Mouse (Mus musculus) cerebellum, postnatal 4 days (tissue): Measurements from ENCODE around the gene Smc3.
"Not testable (repeated sequence)": the region's sequence is repeated elsewhere in the genome, so short reads cannot be mapped to it uniquely, and the experiment has no call there.

Experiments used
- DNase-seq, 2 experiments: peaks; one replicate each; pipeline ENCODE4 v3.0.0; 2022; ENCODE audit warnings: low spot score in 2 of 2, mixed read lengths in 1 of 2

Gene Smc3

DNA sequence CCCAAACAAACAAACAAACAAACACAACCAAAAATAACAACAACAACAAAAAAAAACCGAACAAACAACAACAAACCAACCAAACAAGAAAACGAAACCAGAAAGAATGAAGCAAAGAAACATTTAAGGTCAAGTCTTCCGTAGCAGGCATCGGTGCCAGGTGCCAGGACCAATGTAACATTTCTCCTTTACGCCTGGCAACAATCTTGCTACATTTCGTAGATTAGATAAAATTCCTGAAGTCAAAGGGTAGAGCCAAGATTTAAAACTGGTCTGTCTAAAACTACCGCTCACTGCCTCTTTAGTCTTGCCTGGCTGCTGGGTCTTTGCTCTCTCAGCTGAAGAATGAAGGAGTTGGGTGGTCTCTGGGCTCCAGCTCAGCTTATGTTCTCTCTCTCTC, 24.1 kb upstream of the Smc3 start:
- DNase-seq: no peak

DNA sequence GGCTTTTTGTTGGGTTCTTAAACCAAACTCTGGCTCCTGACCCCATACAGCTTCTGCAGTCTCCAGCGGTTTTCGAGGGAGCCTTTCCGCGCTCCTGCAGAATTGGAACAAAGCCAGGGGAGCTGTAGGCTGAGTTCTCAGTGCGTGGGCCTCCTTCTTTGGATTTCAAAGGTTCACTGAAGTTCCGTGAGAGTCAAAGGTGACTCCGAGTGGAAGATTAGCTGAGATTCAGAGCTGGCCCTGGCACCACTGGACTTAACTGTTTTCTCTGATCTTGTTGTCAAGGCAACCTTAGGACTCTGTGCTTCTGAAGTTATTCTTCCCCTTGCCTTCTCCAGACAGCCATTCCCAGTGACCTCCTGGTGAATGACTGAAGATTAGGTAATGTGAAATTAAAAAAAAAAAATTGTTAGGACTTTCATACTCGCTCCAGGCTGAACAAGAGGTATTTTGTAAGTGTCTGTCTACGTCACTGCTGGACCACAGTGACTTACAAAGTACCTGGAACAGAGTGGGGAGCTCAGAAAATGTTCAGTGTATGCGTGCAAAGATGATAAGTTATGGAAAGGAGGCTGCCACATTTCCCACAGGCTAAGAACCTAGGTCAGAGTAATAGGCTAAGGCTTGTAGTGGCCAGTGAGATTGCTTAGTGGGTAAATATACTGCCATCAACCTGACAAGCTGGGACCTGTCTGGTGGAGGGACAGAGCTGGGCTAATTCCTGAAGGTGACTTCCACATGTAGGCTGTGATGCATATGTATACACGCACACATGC, 23.0 kb upstream of the Smc3 start:
- no peak for DNase-seq

DNA sequence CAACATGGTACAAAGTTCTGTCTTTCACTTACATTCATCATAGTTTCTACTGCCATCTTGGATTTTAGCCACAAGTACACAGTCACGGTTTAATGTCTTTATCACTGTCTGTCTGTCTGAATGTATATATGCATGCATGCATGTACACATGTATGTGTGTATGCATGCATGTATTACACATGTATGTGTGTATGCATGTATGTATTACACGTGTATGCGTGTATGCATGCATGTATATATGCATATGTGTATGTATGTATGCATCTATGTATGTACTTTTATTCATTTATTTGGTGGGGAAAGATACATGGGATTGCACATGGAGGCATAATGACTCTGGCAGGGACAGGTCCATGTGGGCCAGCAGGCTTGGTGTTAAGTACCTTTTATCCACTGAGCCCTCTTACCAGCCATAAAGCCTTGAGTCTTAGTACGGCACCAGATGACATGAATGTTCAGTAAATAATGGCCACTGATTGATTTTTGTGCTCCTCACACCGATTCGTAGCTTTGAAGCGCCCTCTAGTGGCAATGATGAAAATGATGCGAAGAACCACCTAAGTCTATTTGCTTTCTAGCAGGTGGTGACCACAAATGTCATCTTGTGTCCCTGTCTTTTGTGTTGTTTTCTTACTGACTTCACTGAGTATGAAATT, 21.5 kb upstream of the Smc3 start:
- peak in 1 of 2 experiments; percentile 64 for DNase-seq

DNA sequence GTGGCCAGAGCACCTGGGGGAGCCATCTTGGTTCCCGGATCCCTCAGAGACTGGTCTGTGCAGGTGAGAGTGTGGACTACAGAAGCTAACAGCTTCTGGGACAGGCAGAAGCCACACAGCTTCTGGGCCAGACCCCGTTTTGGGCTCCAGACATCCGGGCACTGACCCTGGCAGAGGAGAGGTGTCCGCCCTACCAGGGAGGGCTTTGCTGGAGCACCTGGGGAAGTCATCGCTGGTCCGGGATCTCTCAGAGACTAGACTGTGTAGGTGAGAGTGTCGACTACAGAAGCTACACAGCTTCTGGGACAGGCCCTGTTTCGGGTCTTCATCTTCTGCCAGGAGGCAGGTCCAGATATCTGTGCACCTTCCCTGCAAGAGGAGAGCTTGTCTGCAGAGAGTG, 19.9 kb upstream of the Smc3 start:
- not testable (repeated sequence) for DNase-seq

DNA sequence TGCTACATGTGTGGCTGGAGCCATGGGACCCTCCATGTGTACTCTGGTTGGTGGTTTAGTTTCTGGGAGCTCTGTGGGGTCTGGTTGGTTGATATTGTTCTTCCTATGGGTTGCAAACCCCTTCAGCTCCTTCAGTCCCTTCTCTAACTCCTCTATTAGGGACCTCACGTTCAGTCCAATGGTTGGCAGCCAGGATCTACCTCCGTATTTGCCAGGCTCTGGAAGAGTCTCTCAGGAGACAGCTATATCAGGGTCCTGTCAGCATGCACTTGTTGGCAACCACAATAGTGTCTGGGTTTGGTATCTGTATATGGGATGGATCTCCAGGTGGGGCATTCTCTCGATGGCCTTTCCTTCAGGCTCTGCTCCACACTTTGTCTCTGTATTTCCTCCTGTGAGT, 12.5 kb upstream of the Smc3 start:
- not testable (repeated sequence) for DNase-seq

DNA sequence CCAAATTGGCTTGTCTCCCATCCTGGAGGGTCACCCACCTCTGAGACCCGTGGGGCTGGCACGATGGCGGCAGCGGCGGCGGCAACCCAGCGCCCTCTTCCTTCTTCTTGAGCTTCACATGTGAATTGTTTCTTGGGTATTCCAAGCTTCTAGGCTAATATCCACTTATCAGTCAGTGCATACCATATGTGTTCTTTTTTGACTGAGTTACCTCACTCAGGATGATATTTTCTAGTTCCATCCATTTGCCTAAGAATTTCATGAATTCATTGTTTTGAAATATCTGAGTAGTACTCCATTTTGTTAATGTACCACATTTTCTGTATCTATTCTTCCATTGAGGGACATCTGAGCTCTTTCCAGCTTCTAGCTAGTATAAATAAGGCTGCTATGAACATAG, 11.2 kb upstream of the Smc3 start, which contains the start of gene Nutf2-ps1:
Gene Nutf2-ps1 (minus strand): TSS at position 101 of the 400 bp plus-strand sequence.
- DNase-seq: not testable (repeated sequence)

DNA sequence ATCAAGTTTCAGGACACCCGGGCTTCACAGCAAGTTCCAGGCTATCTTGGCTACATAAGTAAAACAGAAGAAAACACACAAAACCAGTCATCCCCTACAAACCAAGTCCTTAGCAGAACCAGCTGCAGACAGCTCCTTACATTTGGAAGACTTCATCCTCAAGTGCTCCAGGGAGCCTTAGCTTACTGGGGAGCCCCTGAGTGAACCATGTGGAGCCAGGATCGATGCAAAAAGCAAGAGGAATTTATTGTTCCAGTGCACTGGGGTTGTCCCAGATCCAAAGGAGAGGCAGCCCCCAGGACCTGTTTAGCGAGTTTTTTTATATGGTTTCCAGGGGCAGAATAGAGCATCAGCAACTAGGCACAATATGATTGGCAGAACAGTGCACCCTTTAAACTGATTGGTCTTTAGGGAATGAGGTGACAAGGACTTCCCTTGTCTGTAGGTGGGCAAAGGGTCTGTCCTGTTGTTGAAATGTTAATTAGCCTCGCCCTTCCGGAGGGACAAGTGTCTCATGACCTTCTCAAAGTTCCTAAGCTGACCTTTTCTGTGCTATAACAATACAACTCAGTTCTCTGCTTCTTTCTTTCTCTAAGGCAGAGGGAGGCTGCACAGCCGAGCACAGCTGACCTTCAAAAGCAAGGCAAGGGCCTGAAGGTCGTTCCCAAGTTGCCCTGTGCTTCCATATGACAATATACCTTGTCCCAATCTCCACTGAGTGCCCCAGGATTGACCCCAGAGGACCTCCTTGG, 3.3 kb upstream of the Smc3 start:
- DNase-seq: no peak

DNA sequence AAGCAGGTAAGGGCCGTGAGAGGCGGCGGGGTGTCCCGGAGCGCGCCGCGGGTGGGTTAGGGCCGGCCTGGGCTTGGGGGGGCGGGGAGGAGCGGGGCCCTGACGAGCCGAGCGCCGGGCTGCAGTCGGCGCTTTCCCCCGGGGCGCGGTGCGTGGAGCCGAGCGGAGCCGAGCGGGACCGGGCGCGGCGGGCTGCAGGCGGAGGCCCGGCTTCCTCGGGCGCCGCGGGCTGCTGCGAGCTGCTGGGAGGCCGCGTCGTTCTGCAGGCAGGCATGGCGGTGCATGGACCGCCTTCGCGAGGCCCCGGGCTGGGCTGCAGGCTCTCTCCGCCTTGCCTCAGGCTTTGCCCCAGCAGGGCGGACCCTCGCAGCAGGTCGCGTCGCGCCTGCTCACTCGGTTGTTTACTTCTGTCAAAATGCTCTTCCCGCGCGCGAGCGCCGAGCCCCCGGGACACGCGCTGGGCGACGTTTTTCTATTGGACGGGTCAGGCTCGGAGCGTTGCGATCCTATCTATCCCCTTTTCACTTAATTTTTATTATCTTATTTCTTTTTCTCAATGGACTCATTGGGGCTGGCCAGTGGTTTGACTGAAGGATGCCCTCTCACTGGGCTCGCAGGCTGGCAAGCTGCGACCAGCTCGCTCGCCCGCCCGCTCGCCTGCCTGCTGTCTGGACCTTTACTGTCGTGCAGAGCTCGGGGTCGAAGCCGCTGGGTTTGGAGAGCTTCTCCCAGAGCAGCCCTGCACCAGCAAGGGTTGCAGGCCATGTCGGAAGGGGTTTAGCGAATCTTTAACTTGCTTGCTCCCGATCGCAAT, 558 bp downstream of the Smc3 start:
- peak; percentile 46 to 59 for DNase-seq

DNA sequence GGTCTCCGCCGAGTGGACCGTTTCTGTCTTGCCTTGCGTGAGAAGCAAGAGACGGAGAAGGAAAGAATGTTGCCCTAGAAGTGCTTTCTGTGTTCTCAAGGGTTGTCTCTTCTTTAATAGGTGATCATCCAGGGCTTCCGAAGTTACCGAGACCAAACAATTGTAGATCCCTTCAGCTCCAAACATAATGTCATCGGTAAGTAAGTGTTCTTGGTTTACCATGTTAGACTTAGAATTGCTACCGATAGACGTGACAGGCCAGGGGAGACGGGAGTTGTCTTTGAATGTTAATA, 1.1 kb downstream of the Smc3 start:
- DNase-seq: no peak

DNA sequence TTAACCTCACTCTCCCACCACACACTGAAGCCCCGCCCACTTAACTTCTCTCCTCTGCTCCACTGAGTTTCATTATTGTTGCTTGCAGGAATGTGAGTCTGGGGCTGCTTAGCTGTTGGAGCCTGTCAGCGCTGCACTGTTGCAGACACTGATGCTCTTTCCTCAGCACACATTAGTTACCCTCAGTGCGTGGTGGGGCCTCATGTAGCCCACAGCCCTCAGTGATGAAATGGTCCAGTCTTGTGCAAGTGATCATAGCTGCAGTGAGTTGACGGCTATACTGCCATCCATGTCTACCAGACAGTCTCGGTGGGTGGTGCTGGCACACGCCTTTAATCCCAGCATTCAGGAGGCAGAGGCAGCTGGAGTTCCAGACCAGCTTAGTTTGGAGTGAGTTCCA, 8.7 kb downstream of the Smc3 start:
- peak in 1 of 2 experiments; percentile 17 for DNase-seq

DNA sequence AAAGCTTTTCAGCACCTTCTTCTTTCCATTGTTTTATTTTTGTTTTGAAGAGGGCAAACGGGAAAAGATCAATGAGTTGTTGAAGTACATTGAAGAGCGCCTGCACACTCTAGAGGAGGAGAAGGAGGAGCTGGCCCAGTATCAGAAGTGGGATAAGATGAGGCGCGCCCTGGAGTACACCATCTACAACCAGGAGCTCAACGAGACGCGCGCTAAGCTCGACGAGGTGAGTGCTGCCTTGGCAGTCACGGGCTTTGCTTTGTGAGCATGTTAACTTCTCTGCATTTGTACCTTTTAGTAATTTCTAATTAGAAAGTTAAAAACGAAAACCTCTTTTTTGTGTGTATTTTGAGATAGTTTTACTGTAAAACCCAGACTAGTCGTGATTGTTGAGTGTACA, 21.5 kb downstream of the Smc3 start:
- DNase-seq: no peak

DNA sequence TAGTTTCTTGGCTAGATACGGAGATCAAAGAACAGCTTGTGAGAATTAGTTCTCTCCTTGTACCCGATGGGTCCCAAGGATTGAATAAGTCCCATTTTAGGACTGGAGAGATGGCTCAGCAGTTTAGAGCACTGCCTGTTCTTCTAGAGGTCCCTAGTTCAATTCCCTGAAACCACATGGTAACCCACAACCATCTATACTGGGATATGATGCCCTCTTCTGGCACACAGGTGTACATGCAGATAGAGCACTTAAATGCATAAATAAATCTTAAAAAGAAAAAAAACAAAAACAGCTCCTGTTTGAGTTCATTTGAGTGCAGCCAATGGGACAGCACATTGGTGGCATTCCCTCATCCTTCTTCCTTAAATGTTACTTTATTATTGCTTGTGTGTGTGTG, 37.8 kb downstream of the Smc3 start:
- DNase-seq: no peak

DNA sequence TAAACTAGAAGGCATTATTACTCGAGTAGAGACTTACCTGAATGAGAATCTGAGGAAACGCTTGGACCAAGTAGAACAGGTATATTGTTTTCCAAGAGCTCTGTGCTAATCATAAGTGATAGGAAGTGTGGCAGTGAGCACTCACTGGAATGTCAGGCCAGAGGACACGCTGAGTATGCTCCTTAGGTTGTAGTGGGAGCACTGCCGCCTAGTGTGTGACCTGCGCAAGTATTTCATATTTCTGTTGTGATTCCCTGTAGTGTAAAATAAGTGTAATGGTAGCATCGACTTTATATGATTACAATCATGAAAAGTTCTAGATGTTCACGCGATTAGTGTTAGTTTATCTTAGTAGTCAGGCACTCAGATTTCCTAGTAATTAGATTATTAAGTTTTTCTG, 38.5 kb downstream of the Smc3 start:
- no peak for DNase-seq

DNA sequence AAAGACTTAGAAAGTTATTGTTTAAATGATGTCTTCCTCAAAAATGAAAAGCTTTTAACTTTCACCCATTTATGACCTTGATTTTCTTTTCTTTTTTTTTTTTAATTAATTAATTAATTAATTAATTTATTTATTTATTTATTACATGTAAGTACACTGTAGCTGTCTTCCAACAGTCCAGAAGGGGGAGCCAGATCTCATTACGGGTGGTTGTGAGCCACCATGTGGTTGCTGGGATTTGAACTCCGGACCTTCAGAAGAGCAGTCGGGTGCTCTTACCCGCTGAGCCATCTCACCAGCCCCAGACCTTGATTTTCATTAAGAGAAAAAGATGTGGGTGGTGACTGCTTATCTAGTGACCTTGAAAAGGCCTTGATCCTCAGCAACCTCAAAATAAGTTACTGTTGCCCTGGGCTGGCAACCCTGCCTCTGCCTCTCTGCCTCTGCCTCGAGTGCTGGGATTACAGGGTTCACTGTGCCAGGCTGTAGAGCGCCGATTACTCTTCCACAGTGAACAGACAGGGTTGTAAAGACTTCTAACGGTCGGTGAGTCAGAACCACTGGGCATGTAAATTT, 43.9 kb downstream of the Smc3 start:
- no peak for DNase-seq

DNA sequence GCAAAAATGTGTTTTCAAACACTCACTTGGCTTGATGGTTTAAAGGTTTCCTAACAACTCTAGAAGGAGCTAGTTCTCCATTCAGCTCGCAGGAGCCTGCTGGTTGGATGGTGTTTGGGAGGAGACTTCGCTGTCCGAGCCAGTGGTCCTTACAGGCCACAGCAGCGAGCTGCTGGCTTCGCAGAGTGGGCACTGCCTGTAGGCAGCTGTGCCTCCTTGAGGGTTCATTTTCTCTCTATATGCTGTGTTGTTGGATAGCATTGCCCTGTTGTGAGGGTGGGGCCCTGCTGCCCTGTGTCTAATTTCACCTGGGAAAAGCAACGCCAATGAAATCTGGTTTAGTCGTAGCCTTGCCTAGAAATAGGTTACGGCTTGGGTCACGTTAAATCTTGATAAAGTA, 47.1 kb downstream of the Smc3 start:
- no peak for DNase-seq

DNA sequence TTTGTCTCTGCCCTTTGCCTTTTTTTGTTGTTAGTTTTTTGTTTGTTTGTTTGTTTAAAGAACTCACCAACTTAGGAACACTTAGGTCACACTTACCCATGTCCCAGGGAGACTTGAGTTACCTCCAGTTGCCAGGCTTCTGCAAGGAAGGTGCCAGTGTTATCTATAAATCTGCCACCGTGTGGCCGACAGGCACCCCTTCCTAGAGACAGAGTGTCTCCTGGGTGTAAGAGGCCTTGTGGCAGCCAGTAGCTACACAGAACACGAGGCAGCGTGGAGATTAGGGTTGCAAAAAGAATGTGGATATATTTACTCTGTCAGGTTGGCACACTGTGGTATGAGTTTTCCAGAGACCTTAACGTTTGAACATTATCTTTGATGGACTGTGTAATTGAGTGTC, 47.9 kb downstream of the Smc3 start:
- DNase-seq: no peak

DNA sequence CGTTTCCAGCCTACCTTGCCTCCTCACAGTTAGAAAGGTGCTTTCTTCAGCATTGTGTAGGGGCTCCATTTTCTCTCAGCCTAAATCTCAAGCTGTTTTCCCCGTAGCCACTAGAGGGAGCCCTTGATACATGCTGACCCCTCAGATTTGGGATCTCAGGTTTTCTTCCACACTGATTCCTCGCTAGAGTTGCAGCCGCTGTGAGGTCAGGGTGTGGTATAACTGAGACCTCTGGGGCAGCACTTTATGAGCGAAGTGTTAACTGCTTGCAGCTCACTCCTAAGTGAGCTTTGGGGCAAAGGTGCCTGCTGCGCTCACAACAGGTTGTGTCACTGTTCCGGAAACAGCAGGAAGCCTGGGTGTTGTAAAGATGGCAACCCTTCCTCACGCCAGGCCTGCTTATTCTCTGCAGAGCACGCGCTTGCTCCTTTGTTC, 48.6 kb downstream of the Smc3 start:
- DNase-seq: peak; percentile 54 to 76

DNA sequence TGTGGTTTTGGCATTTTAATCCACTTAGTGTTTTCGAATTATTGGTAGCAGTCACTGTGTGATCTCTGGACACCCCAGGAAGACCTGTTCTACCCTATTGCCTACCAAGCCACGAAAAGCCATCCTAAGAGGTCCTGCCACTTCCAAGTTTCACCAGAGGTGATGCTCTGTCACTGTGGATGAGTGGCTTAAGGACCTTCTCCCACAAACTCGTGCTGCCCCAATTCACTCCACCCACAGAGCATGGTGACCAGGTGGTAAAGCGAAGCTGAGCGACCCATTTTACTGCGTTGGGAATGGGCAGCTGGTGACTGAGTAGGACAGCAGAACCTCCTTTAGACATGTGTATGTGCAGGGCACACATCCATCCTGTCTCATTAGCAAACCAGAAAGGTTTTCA, 49.2 kb downstream of the Smc3 start:
- DNase-seq: peak in 1 of 2 experiments; percentile 16

DNA sequence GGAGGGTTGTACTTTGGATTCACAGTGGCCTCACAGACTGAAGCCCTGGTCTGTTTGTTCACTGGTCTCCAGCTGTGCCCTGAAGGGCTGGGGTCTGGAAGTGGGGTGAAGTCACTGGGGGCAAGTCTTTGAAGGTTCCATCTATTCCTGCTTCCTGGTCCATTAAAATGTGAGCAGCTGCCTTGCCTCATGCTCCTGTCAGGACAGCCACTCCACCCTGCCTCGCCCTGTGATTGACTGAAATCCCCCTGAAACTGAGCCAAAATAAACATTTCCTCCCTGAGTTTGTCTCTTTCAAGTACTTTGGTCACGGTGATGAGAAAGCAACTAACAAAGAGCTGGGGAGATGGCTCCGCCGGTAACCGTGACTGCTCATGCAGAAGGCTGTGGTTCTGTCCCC, 49.6 kb downstream of the Smc3 start:
- DNase-seq: no peak

DNA sequence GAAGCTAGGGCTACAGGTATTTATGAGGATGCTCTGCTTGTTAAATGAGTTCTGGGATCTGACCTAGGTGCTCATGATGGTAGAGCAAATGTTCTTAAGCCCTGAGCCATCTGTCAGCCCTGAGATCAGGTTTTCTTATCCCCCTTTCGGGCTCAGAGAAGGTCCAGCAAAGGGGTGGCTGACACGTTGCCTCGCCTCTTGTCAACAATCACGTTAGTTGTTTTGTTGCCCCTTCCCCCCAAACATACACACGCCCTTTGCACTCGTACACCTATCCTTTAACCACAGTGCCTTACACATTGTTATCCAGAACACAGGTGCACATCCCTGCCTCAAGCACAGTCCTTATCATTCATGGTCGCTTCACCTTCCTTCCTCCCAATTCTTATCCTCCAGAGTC, 50.7 kb downstream of the Smc3 start:
- DNase-seq: no peak

DNA sequence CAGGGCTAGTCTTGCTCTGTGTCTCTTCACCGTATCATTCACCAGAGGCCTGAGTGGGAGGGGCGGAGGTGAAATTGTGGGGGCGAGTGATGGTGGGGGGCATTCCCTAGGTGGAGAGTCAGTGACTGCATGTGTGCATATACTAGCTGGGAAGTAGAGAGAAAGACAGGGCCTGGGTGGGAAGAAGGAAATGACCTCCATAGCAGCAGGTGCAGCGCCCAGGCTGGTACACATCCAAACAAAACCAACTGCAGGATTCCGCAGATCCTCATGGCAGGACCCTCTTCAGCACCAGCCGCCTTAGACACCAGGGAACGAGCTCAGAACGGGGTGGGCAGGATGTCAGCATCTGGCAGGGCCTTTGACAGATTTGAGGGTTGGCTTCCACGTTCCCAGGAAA, 52.1 kb downstream of the Smc3 start:
- DNase-seq: no peak
